In the genomic region with DNA sequence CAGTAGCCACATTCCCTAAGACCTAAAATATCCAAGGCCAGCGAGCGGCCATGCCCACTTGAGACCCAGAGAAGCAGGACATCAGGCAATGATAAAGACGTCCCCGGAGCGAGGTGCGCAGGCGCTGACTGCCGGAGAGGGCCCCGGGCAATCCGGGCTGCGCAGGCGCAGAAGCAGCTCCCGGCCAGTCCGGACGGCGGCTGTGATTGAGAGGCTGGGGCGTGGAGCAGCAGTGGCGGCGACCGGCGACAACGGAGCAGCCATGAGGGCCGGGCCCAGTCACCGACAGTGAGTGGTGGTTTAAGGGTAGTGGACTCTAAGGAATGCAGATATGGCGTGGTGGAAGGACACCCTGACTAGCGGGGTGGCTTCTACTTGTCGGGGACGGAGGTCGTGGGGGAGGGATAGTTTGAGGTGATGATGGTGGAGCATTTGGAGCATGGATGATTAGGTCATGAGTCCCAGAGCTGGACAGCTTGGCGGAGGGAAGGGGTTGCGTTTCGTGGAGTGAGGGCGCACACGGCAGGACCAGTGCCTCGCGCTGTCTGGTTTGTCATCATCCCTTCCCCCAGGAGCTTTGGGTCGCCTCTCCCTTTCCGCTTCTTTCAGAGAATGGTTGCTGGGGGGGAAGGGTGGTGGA, we compare ENCODE assay signal across 7 mouse cellular contexts. TPM values are rescaled to one million over a fixed set of nuclear protein-coding genes. Genes with fewer than 3 reads are reported as not detected.
DNase-seq lines count a peak whose midpoint lies in the region; ATAC-seq and TF ChIP-seq lines count a peak whose summit lies in the region.

A gene (plus strand): TSS at position 157 of the 640 bp plus-strand sequence.

- no peaks in the 10 kb centered on the region for H3K27me3 ChIP-seq in intestine, postnatal 0 days (replicated peaks; ENCODE audit: control insufficient read depth, insufficient read depth, low read length)
- H3K27me3 ChIP-seq in midbrain, embryonic 12.5 days = 0 out of 2 replicates have a peak, but pooled peaks cover 3% of the 10 kb centered on the region
- no peaks in the 10 kb centered on the region for H3K27me3 ChIP-seq in small intestine, adult 2 months (ENCODE audit: control insufficient read depth, insufficient read depth, low read length)

- H3K9me3 ChIP-seq in intestine, postnatal 0 days (ENCODE audit: control insufficient read depth) = no peaks in the 10 kb centered on the region
- H3K9me3 ChIP-seq in midbrain, embryonic 12.5 days = no peaks in the 10 kb centered on the region

- peak; percentile 90 for DNase-seq in adrenal gland, adult 8-10 months
- peak; percentile 90 for DNase-seq in embryo, embryonic 9.5 days (ENCODE audit: extremely low spot score)
- no peak for DNase-seq in gonadal fat pad, adult 2 months (ENCODE audit: low read depth)
- DNase-seq in left cerebral cortex, postnatal 4 days = peak; percentile 96

- peak within 1 kb of the TSS; percentile 57 for H3K27ac ChIP-seq in intestine, postnatal 0 days (ENCODE audit: low read depth, low read length)
- peak within 1 kb of the TSS; percentile 83 for H3K27ac ChIP-seq in midbrain, embryonic 12.5 days (replicated peaks)
- peak within 1 kb of the TSS; percentile 28 for H3K27ac ChIP-seq in small intestine, adult 2 months (ENCODE audit: insufficient read depth, low read depth, low read length)

- peak; percentile 92 for ATAC-seq in intestine, postnatal 0 days
- peak; percentile 90 for ATAC-seq in midbrain, embryonic 12.5 days (ENCODE audit: low FRiP score, low read depth)

- peak within 1 kb of the TSS; percentile 92 for H3K4me2 ChIP-seq in intestine, postnatal 0 days (replicated peaks; ENCODE audit: low read depth)
- peak within 1 kb of the TSS; percentile 86 for H3K4me2 ChIP-seq in midbrain, embryonic 12.5 days (replicated peaks)

- intact Hi-C loops in left cerebral cortex, postnatal 4 days (cut with DNase I) = no loop called here

- under 1% methylated on average over 38 of the region's 38 CpGs for WGBS in intestine, postnatal 0 days
- WGBS in midbrain, embryonic 12.5 days = under 1% methylated on average over 38 of the region's 38 CpGs
- WGBS in small intestine, adult 2 months = under 1% methylated on average over 38 of the region's 38 CpGs

- peak within 1 kb of the TSS; percentile 82 for H3K4me3 ChIP-seq in intestine, postnatal 0 days (ENCODE audit: low read depth, low read length)
- H3K4me3 ChIP-seq in midbrain, embryonic 12.5 days = peak within 1 kb of the TSS; percentile 80
- H3K4me3 ChIP-seq in small intestine, adult 2 months (ENCODE audit: low read depth, low read length) = peak within 1 kb of the TSS; percentile 89

- H3K9ac ChIP-seq in intestine, postnatal 0 days (ENCODE audit: low read depth, low read length) = peak within 1 kb of the TSS; percentile 67
- peak within 1 kb of the TSS; percentile 87 for H3K9ac ChIP-seq in midbrain, embryonic 12.5 days (replicated peaks)

- H3K4me1 ChIP-seq in intestine, postnatal 0 days (replicated peaks; ENCODE audit: control insufficient read depth, insufficient read depth, low read length) = no peaks in the 10 kb centered on the region; the same call in 1 of the 2 replicates
- H3K4me1 ChIP-seq in midbrain, embryonic 12.5 days = peaks cover 24% of the 10 kb centered on the region
- H3K4me1 ChIP-seq in small intestine, adult 2 months (ENCODE audit: control insufficient read depth, insufficient read depth, insufficient read length, low read length) = peaks cover 3% of the 10 kb centered on the region; the same call in 1 of the 2 replicates

- H3K36me3 ChIP-seq in intestine, postnatal 0 days (ENCODE audit: control insufficient read depth, insufficient read depth) = no peaks in the 10 kb centered on the region
- no peaks in the 10 kb centered on the region for H3K36me3 ChIP-seq in midbrain, embryonic 12.5 days
- no peaks in the 10 kb centered on the region for H3K36me3 ChIP-seq in small intestine, adult 2 months (ENCODE audit: control insufficient read depth, insufficient read depth, low read length)

- TF ChIP-seq POLR2A in small intestine, adult 2 months (IDR thresholded peaks at IDR 0.05; ENCODE audit: low read depth, low read length) = peak; percentile 71

- TF ChIP-seq CTCF in intestine, postnatal 0 days (IDR thresholded peaks at IDR 0.05; ENCODE audit: low read depth) = no peak
- no peak for TF ChIP-seq CTCF in small intestine, adult 2 months (IDR thresholded peaks at IDR 0.05; ENCODE audit: extremely low read depth, insufficient read length, insufficient replicate concordance, low read depth, low read length)

RNA-seq across cellular contexts. Expression of the gene that starts here (rescaled TPM):
- 10 to 100 TPM; 19.6 to 29.0 (median 22.4) TPM for total RNA-seq in adrenal gland, adult 8-10 months (2022)
- polyA plus RNA-seq in gonadal fat pad, adult 2 months (2012; rRNA removed) = 15.7 and 20.7 TPM in 2 replicates
- polyA plus RNA-seq in intestine, postnatal 0 days (2015; fragmentation: Nextera tagmentation; extraction: Ambion mirVana) = 10.6 and 11.5 TPM in 2 replicates
- total RNA-seq in left cerebral cortex, postnatal 4 days (2021) = 10 to 100 TPM; 26.9 TPM
- polyA plus RNA-seq in midbrain, embryonic 12.5 days (2016; fragmentation: Nextera tagmentation; extraction: Ambion mirVana) = 24.9 and 27.4 TPM in 2 replicates
- 13.1 and 29.2 TPM in 2 replicates for polyA plus RNA-seq in small intestine, adult 2 months (2012; rRNA removed)

Comparison
In these comparisons a context has a peak if more than half of its experiments do, and no peak if none do; other contexts are left out.
1. H3K27ac ChIP-seq: peak in every context shown above with its lines; median percentile 83 in midbrain, embryonic 12.5 days; 57 in intestine, postnatal 0 days; 28 in small intestine, adult 2 months.